Mouse (Mus musculus) adrenal gland, postnatal 10 days (tissue): ENCODE measurements around the gene Fam163b. TPM values are rescaled to one million over a fixed set of nuclear protein-coding genes. Genes with fewer than 3 reads are reported as not detected.

Experiments
- DNase-seq: peaks from one replicate; pipeline ENCODE4 v3.0.0; 2021; ENCODE audit warnings: mixed read lengths
- long read RNA-seq, 2 experiments: library from polyadenylated mRNA; stranded (forward); transcript quantifications; one replicate each; pipeline ENCODE4 v2.0.0; 2021
- total RNA-seq, 2 experiments: library from RNA; stranded (reverse); gene quantifications; 2 replicates each; pipeline ENCODE4 v1.2.3; 2021

Fam163b gene
- total RNA-seq, result 1 to 10 TPM; 2.0 TPM
- long read RNA-seq, experiment 1, result 0 reads
- long read RNA-seq, experiment 2, result 0 reads

- DNase-seq, result peak; percentile 75
Measured at GRCm38 (mm10) chr2:27141950-27142693, at the start of gene Fam163b. Gene Fam163b (minus strand): TSS chr2:27142491.

DNA sequence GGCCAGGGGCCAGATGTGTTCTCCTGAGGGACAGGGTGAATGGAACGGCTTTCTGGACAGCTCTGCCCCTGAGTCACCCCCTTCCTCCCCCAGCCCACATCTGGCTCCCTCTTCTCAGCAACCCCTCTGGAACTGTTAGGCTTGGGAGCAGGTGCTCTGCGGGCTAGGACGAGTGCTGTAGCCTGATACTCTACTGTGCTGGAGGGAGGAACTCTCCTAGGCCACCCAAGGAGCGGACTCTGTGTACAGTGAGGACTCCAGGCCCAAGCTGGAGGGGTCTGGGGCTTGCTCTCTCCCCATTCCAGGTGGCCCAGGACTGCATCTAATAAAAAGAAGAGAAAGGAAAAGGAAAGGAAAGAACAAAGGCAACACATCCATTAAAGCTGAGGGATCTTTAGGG lies 47.7 kb upstream of the Fam163b start:
- DNase-seq, result no peak

GRCm38 (mm10) chr2:27187531-27187930 lies 45.2 kb upstream of the Fam163b start:
- no peak for DNase-seq

DNA sequence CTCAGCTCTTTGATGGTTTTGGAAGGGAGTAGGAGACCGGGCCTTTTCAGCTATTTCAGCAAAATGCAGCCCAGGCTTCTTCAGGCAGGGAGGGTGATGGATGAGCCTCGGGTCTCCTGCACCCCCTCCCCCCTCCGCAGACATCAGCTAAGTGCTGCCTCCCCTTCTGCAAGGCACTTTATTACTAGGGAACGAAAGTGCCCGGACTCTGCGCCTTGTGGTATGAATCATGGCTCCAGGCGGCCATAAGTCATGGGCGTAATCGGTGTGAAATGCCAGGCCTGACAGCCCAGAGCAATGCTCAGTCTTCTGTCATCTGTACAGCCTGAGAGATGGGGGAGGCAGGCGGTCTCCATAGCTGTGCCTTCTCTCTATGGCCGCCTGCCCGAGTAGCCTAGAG lies 41.4 kb upstream of the Fam163b start:
- DNase-seq, result peak; percentile 56

DNA sequence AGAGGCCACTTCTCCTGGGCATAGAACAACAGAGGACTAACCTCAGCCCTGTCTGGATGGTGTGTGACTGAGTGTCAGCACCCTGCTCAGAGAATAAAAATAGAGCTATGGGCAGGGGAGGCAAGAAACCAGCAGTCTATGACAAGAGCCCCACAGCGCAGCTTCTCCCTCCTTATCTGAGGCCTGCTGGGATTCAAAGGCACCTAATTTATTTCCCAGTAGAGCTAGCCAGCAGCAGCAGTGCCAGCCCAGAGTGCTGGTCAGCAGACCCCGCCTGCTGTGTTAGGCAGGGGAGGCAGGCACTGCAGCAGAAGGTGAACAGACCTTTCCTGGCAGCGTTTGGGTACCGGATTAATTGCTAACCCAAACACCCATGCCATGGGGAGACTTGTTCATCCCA lies 39.6 kb upstream of the Fam163b start:
- DNase-seq, result no peak

DNA sequence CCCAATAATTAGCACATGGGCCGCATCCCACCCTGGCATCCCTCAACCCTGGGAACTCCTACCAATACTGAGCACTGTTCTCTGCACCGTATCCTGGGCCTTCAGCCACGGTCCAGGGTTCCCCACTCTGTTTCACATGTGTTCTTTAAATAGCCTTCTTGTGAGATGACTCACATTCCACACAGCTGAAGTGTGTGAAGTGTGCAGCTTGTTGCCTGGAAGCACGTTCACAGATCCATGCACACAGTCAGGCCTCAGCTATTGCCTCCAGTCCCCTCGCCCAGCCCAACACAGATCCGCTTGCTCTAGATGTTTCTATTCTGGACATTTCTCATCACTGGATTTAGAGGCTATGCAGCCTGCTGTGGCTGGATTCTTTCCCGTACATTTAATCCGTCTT lies 36.8 kb upstream of the Fam163b start:
- no peak for DNase-seq

DNA sequence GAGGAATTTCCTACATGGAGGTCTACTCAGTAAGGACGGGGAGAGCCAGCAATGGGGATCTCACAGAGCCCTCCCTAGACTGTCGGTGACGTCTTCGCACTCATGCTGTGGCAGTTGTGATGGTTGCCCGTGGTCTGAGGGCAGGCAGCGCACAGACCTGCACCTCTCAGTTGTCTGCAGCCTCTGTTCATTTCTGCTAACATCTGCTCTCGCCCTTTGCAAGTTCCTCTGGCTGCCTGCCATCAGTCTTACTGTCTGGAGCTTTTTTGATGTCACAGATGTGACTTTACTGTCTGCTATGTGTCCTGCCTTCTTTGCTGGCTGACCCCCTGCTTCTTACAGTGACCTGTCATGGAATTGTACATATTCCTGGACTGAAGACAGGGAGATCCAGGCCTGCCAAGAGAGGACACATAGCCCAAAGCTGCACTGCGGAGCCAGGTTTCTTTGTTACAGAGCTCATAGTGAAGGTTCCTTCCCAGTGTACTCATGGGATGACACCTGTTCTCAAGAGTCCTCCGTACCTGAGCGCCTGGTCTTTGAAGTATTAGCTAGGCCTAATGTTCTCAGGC lies 33.5 kb upstream of the Fam163b start:
- DNase-seq, result peak; percentile 54

DNA sequence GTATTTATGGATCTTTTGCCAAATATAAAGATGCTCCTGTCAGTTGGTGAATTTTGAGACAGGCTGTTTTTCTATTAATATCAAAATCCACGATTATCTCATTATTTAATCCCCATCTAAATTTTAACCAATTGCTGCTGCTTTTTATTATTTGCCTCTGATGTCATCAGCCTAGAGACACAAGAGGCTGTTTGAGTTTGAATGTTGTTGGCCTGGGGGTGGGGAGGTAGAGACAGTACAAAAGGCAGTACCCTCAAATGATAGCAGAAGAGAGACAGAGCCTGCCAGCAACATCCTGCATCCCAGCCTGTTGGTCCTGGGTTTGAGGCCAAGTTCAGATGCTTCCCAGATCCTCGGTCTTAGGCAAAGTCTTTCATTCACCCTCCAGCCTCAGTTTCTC lies 32.0 kb upstream of the Fam163b start:
- no peak for DNase-seq

DNA sequence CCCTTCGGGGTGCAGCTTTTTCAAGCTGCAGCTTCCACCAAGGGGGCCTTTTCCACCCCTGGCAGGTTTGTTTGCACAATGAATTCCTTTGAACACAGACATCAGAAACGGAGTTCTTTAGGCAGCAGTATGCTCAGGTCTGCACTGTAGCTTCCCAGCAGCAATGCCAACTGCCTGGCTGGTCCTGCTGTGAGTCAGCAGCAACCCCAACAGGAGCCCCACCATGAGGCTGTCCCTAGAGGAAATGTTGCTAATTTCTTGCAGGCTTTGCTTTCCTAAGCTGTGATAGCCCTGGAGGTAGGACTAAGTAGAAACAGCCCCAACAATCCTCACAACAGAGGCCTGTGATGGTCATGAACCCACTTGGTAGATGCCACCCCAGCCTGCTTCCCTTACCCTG lies 24.7 kb upstream of the Fam163b start:
- no peak for DNase-seq

DNA sequence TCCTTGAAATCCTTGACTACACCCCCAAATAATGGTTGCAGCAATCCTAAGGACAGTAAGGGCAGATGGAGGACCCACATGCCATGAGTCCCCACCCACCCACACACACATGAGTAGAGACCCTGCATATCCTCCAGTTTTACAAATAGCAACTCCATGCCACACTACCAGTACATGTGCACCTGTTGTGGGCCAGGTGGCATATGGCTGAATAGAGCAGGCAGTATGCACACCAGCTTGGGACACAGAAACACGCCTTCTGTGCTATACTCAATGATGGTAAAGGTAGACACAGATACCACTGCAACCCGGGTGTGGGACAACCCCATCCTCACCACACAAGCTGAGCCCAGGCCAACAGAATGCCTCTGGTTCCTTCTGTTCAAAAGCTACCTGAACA lies 23.8 kb upstream of the Fam163b start:
- no peak for DNase-seq

GRCm38 (mm10) chr2:27164796-27165590 lies 22.7 kb upstream of the Fam163b start, which contains the start of gene Dbh:
Gene Dbh (plus strand): TSS chr2:27165233.
- peak; percentile 62 for DNase-seq

DNA sequence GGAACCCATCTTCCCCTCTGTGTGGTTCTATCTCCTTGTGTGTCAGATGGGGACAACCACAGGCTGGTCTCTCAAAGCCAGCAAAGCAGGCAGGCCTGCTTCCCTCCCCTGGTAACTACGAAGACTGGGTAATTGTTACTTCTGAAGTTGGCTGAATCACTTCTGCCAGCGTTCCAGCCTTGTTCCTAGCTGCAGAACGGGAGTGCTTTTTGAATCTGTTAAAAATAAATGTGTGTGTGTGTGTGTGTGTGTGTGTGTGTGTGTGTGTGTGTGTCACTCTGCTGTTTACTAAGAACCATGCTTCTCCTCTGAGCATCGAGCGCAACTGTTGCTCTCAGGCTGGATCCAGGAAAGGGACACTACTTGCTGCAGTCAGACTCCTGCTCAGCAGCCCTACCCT lies 21.6 kb upstream of the Fam163b start:
- no peak for DNase-seq

DNA sequence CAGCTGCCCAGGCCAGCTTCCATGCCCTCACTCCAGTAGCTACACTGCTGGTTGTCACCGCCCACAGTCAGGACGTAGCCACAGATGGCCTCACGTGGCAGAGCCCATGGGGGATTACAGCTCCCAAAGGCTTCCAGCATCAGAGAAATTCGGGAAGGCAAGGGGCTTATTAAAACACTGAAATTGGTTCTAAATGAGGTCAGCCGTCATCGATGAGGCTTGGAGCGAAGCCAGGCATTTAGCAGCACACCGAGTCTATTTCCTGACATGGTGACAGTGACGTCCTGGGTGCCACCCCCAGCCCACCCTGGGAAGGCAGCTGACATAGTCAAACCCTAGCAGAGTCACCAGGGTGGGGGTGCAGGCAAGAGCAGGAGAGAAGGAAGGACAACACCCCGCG lies 20.4 kb upstream of the Fam163b start:
- peak; percentile 23 for DNase-seq

DNA sequence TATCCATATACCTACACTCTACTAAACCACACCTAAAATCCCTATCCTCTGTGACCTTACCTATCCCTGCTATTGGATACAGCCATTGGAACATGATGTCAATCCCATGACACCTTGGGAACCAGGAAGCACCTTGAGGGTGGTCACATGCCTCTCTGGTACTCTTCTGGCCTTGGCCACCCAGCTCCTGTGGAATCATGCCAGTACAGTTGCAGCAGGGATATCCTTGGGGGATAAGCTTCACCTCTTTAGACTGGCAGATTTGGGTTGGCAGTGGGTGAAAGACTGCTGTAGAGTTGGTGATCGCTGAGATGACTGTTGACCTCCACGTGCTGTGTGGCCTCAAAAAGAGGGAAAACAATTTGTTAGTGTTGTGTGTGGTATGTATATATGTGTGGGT lies 19.2 kb upstream of the Fam163b start:
- DNase-seq, result peak; percentile 60

DNA sequence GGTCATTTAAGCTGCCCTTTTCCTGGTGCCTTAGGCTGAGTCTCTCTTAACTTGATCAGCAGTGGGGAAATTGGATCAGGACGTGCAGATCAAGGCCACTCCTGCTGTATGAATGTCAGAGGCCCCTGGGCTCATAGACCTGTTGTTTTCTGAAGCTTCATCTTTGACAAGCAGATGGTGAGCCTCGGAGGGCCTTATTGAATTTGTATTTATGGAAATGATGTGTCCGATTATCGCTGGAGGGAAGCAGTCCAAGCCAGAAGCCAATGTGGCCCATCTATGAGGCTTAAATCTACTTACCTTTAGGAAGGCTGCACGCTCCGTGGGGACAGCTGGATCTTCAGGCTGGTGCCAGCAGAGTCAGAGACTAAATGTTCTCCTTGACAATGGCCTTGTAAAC lies 14.3 kb upstream of the Fam163b start:
- DNase-seq, result no peak

DNA sequence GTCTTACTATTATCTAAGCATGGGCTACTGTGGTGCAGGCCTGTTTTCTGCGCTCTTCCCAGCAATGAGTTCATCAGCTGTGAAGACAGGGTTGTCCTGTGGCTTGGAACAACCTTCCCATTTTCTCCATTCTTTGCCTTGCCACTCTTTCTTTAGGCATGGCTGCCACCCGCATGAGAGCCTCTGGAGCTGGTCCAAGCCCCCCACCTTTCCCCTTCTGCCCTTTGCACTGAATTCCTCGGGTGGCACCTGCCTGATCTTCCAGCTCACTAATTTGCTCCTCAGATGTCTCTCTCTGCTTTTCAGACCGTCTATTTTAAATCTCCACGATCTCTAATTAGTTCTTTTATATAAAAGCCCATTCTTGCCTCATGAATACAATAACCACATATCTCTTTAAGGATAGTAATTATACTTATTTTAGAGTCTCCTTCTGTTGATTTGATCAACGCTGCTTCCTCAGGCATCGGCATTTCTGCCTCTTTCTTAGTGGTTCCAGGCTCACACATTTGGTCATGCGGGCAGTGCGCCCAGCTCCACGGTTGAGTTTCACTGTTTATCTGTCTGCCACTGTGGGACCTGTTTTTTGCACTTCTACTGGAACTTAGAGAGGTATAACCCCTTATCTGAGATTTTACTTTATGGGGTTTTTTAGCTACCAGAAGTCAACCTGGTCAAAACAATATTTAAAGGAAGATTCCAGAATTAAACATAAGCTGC lies 12.3 kb upstream of the Fam163b start:
- DNase-seq, result no peak

DNA sequence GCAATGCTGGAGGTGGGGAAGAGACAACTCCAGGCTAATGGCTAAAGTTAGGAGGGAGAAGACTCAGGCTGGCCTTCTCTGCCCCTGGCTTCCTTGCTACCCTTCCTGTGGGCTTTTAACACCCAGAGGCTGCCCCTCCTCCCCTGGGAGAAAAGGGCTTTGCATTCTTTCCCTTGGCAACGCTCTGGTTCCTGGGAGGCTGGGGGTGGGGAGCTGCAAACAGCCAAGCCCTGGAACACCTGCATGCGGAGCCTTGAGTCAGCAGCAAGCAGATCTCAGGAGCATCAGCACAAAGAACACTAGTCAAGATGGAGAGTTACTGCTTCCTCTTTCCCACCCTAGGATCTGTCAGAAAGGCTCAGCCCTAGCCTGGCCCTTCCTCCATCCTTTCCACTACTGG lies 7.2 kb upstream of the Fam163b start:
- DNase-seq, result no peak

DNA sequence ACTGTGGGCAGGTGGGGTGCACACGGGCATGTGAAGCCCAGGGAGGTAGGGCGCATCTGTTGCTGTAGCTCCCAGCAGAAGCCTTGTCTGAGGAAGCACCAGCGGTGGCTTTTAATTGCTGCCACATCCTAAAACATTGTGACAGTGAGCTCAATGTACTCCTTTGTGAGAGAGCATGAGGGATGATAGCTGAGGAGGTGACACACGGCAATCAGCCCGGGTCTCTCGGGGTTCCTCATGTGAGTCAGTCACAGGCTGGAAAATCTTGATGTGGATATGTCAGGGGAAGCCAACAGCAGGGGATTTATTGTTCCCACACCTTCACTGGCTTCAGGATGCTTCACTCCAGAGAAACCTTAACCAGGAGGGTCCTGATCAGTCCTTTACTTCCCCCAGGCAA lies 4.5 kb upstream of the Fam163b start:
- no peak for DNase-seq

DNA sequence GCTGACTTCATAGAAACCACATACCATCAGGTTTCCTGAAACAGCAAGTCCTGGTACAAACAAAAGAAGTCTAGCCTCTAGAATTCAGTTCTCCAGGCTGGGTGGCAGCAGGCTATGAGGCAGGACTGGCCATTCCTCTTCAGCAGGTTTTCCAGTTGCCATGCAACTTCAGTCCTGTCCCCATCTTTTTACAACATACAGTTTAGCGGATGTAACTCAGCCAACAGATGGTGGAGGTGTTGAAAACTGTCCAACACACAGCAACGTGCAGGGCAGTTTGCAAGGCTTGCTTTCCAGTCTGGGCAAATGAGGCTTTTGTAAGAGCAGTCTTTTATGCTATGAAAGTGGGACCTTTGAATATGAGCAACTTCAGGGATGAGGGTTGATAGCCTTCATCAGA lies 2.7 kb upstream of the Fam163b start:
- no peak for DNase-seq

DNA sequence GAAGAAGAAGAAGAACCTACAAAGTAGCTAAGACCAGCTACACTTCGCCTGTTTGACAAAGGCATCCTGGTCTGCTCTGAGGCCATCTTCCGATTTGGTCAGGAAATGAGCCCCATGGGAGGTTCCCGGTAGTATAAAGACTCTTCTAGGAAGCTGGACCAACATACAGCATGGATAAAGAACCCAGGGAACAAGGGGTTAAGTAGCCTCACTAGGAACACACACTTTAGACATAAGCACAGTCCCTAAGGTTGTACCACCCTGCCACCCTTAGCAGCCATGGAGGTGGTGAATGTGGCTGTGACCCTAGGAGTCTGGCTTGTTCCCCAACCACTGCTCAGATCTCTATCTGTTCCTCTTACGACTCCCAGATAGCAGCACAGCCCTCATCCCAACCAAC lies 3.9 kb downstream of the Fam163b start:
- no peak for DNase-seq

- DNase-seq, result no peak
Measured at GRCm38 (mm10) chr2:27136789-27137188, 5.5 kb downstream of the Fam163b start.

DNA sequence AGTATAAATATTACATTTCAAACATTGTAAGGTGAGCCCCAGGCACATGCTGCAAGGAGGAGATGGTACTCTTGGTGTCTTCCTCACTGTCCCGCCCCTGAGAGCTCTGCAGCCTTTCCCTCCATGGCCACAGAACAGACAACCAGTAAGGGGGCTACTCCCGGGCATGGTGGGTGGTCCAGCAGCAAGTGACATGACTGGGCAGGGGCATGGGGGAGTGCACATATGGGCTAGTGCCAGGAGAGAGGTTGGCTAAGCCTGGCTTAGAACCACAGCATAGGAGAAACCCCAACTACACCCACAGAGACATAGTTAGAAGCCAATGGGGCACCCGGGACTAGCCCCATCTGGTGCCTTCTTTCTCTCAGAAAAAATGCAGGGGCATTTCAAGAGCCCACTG lies 6.0 kb downstream of the Fam163b start:
- no peak for DNase-seq

GRCm38 (mm10) chr2:27135935-27136334 lies 6.4 kb downstream of the Fam163b start:
- no peak for DNase-seq
